Mouse (Mus musculus) liver, embryonic 14.5 days (tissue): Measurements from ENCODE around the gene Pde12. TPM values are rescaled to one million over a fixed set of nuclear protein-coding genes. Genes with fewer than 3 reads are reported as not detected.
"Not testable (repeated sequence)": the region's sequence is repeated elsewhere in the genome, so short reads cannot be mapped to it uniquely, and the experiment has no call there.

Experiments
- ATAC-seq: fragments of 200-750 bp; cut with Nextera tagmentation; 2 replicates; pipeline ENCODE4 v1.8.0; 2017; ENCODE audit warnings: moderate number of reproducible peaks, mild to moderate bottlenecking, moderate library complexity; ENCODE audit not compliant: insufficient read depth
- DNase-seq, 3 experiments: peaks; one replicate each; pipeline ENCODE4 v3.0.0-alpha.2; 2012 to 2013; ENCODE audit warnings: low read depth in 3 of 3, low spot score in 3 of 3
- H3K27ac ChIP-seq: fragments of 300-500 bp; sonication (generic); 2 replicates; pipeline ENCODE4 v1.5.1; 2014; ENCODE audit warnings: moderate library complexity, mild to moderate bottlenecking, control low read depth, inconsistent platforms
- H3K27me3 ChIP-seq: fragments of 300-500 bp; sonication (generic); 2 replicates; pipeline ENCODE4 v1.6.1; 2014; ENCODE audit warnings: mild to moderate bottlenecking, low read length, moderate library complexity; ENCODE audit not compliant: control insufficient read depth, insufficient read depth
- H3K36me3 ChIP-seq: fragments of 300-500 bp; sonication (generic); replicated peaks from 2 replicates; pipeline ENCODE4 v1.6.1; 2014; ENCODE audit warnings: low read depth; ENCODE audit not compliant: control insufficient read depth, insufficient read depth
- H3K4me1 ChIP-seq, 2 experiments: fragments of 200-500 bp in 1 of 2; fragments of 300-500 bp in 1 of 2; sonication (generic) in 1 of 2; replicated peaks; 2 replicates each; pipeline ENCODE4 v1.6.1; 2012 to 2014; ENCODE audit warnings: antibody characterized with exemption in 1 of 2, inconsistent platforms in 1 of 2, low read length in 1 of 2; ENCODE audit not compliant: control insufficient read depth in 2 of 2, insufficient read depth in 2 of 2
- H3K4me2 ChIP-seq: fragments of 300-500 bp; sonication (generic); 2 replicates; pipeline ENCODE4 v1.6.1; 2014; ENCODE audit warnings: low read depth, mild to moderate bottlenecking, control low read depth, moderate library complexity
- H3K4me3 ChIP-seq, 2 experiments: fragments of 200-500 bp in 1 of 2; fragments of 300-500 bp in 1 of 2; sonication (generic) in 1 of 2; 2 replicates each; pipeline ENCODE4 v1.5.1; 2012 to 2014; ENCODE audit warnings: low read depth in 2 of 2, low read length in 2 of 2, mild to moderate bottlenecking in 2 of 2, control low read depth in 1 of 2, inconsistent platforms in 1 of 2, moderate library complexity in 1 of 2; ENCODE audit not compliant: insufficient read depth in 1 of 2
- H3K9ac ChIP-seq: fragments of 300-500 bp; sonication (generic); replicated peaks from 2 replicates; pipeline ENCODE4 v1.6.1; 2014; ENCODE audit warnings: mild to moderate bottlenecking, control low read depth, moderate library complexity
- H3K9me3 ChIP-seq: fragments of 300-500 bp; sonication (generic); 2 replicates; pipeline ENCODE4 v1.6.1; 2016; ENCODE audit warnings: low read length, mixed read lengths; ENCODE audit not compliant: control insufficient read depth
- CTCF ChIP-seq: IDR thresholded peaks from 2 replicates; pipeline ENCODE4 v1.5.1; 2016; ENCODE audit warnings: antibody characterized with exemption, low read depth, control low read depth
- EP300 ChIP-seq: IDR thresholded peaks from 2 replicates; pipeline ENCODE4 v1.6.1; 2016; ENCODE audit warnings: antibody characterized with exemption, low read depth
- WGBS: fragments of 180-500 bp; shearing (Covaris S2); extraction: QIAGEN DNeasy Blood & Tissue Kit; methylation state at CpG from one replicate; pipeline ENCODE4 v1.1.7; 2014; ENCODE audit not compliant: insufficient replicate concordance; 5-methylcytosine and 5-hydroxymethylcytosine counted together
- polyA plus RNA-seq, 2 experiments: library from polyadenylated mRNA; depleted of rRNA in 1 of 2; stranded (reverse) in 1 of 2; unstranded in 1 of 2; fragments of >200 nt; fragmentation: Nextera tagmentation in 1 of 2; extraction: Ambion mirVana in 1 of 2; gene quantifications; 2 replicates each; pipeline versions ENCODE4 v1.2.1 to v1.2.3; 2012 to 2014

Gene Pde12
- 3.2 and 3.4 TPM in 2 replicates for polyA plus RNA-seq (2012; rRNA removed)
- polyA plus RNA-seq (2014; fragmentation: Nextera tagmentation; extraction: Ambion mirVana), result 6.5 and 7.3 TPM in 2 replicates

DNA sequence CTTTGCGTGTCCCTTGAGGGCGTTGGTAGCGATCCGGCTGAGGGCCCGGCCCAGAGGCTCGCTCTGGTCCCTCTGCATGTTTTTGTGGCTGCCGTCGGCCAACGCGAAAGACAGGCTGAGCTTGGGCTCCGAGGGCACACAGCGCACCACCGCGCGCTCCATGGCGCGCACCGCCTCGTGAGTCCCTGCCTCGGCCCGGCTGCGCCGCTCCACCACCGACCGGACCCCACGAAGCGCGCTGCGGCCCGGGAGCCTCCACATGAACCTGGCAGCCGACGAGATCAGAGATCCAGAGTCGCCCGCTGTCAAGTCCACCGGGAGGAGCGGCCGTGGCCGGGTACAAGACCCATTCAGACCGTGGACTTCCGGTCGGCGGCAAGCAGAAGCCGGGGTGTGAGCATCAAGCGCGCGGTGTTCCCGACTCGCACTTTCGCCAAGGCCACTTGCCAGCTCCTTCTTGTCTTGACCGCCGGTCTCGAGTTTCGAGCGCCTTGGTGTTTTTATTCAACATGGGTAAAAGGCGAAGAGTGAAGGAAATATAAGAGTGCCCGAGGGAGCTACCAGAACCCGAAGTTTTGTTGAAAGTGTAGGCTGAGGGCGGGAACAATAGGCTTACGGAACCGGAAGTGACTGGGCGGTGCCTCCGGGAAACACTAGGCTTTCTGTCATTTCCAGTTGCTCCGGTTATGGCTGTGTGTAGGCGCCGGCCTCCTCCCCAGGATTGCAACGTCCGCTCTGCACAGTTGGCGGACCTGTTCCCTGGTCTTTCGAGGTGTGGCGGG, at the start of gene Pde12:
TSS of gene Pde12 (minus strand) at position 592 of the 782 bp plus-strand sequence.
- peaks cover 13 to 21% of the 10 kb centered on the region in 2 experiments; a peak in 3 of 4 replicates for H3K4me1 ChIP-seq
- peak; percentile 82 for ATAC-seq
- peak within 1 kb of the TSS; percentile 76 for H3K4me2 ChIP-seq

DNA sequence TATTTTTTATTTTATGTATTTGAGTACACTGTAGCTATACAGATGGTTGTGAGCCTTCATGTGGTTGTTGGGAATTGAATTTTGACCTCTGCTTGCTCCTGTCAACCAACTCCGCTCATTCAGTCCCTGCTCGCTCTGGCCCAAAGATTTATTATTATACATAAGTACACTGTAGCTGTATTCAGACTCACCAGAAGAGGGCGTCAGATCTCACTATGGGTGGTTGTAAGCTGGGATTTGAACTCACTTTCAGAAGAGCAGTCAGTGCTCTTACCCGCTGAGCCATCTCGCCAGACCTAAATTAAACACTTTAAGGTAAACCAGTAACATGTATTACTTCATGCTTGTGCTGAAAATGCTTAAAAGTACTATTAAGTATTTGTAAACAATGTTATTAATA, 35.6 kb upstream of the Pde12 start:
- H3K36me3 ChIP-seq, H3K9ac ChIP-seq, ATAC-seq, DNase-seq, H3K27me3 ChIP-seq, H3K4me3 ChIP-seq, H3K4me2 ChIP-seq, H3K9me3 ChIP-seq, H3K4me1 ChIP-seq, H3K27ac ChIP-seq: not testable (repeated sequence)
- WGBS, result 75% methylated on average over 5 of the region's 5 CpGs

More for the DNA sequence above, at the start of gene Pde12:
- TF ChIP-seq EP300, result no peak
- no peak for TF ChIP-seq CTCF
- under 1% methylated on average over 67 of the region's 70 CpGs for WGBS
- peak within 1 kb of the TSS; percentile 72 for H3K9ac ChIP-seq
- peak within 1 kb of the TSS; percentile 85 for H3K27ac ChIP-seq
- peaks cover 17% of the 10 kb centered on the region for H3K36me3 ChIP-seq
- H3K4me3 ChIP-seq, result peak within 1 kb of the TSS; percentile 68 to 95
- no peaks in the 10 kb centered on the region for H3K9me3 ChIP-seq
- no peaks in the 10 kb centered on the region for H3K27me3 ChIP-seq
- peak; percentile 84 to 85 (median 85) for DNase-seq

GRCm38 (mm10) chr14:26697912-26698311, 28.2 kb upstream of the Pde12 start:
- ATAC-seq (no peak), DNase-seq (peak in 1 of 3 experiments; percentile 4)
- Histone ChIP-seq H3K9me3 (no peaks in the 10 kb centered on the region), H3K4me3 (no peak overlapping the region), H3K27ac (no peak overlapping the region), H3K9ac (no peak overlapping the region), H3K4me2 (no peak overlapping the region), H3K4me1 (no peaks in the 10 kb centered on the region), H3K36me3 (no peaks in the 10 kb centered on the region), H3K27me3 (no peaks in the 10 kb centered on the region)
- TF ChIP-seq EP300 (no peak), CTCF (peak; percentile 47)

GRCm38 (mm10) chr14:26692974-26693373, 23.3 kb upstream of the Pde12 start, which contains the start of gene Dnah12:
Gene Dnah12 (plus strand): TSS chr14:26693274.
- H3K9me3 ChIP-seq, result no peaks in the 10 kb centered on the region
- ATAC-seq, result no peak
- 85% methylated on average over 3 of the region's 3 CpGs for WGBS
- no peak within 1 kb of the TSS for H3K27ac ChIP-seq
- H3K4me2 ChIP-seq, result no peak within 1 kb of the TSS
- no peak within 1 kb of the TSS for H3K9ac ChIP-seq
- no peaks in the 10 kb centered on the region for H3K36me3 ChIP-seq
- H3K27me3 ChIP-seq, result no peaks in the 10 kb centered on the region
- H3K4me3 ChIP-seq, result no peak within 1 kb of the TSS
- H3K4me1 ChIP-seq, result no peaks in the 10 kb centered on the region
- TF ChIP-seq EP300, result no peak
- no peak for TF ChIP-seq CTCF
- no peak for DNase-seq

DNA sequence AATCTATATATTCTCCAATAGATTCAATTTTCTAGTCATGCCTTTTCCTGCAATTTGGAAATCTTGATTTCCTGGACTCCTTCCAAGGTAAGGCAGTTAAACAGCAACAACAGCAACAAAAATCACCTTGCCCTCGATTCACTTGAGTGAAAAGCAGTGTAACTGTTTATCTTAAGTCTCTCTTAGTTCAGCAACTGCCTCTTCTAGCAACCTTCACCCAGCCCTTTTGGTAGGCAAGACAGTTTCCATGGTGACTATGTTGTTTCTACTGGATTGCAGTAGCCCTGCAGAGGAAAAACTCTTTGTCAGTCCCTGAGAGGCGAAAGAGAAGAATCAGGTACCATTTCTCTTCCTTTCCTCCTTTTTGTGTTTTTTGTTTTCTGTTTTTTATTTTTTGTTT, 21.7 kb upstream of the Pde12 start:
- 52% methylated on average over 2 of the region's 2 CpGs for WGBS
- no peak overlapping the region for H3K27ac ChIP-seq
- no peak overlapping the region for H3K4me3 ChIP-seq
- DNase-seq (no peak), ATAC-seq (no peak)
- no peak overlapping the region for H3K4me2 ChIP-seq
- no peaks in the 10 kb centered on the region for H3K9me3 ChIP-seq
- no peaks in the 10 kb centered on the region for H3K4me1 ChIP-seq
- no peaks in the 10 kb centered on the region for H3K27me3 ChIP-seq
- no peak overlapping the region for H3K9ac ChIP-seq
- TF ChIP-seq CTCF (no peak), EP300 (no peak)
- no peaks in the 10 kb centered on the region for H3K36me3 ChIP-seq
